Mouse (Mus musculus) layer of hippocampus, postnatal 10 days (tissue): ENCODE data around the gene Syt13. TPM values are rescaled to one million over a fixed set of nuclear protein-coding genes. Genes with fewer than 3 reads are reported as not detected.

Experiments
- DNase-seq, 2 experiments: peaks; one replicate each; pipeline ENCODE4 v3.0.0; 2021; ENCODE audit warnings: low spot score in 2 of 2
- total RNA-seq, 2 experiments: library from RNA; stranded (reverse); gene quantifications; 2 replicates each; pipeline ENCODE4 v1.2.3; 2021

Gene Syt13
- total RNA-seq, 2 experiments from 2014 or later: 88.5 to 89.7 TPM

DNA sequence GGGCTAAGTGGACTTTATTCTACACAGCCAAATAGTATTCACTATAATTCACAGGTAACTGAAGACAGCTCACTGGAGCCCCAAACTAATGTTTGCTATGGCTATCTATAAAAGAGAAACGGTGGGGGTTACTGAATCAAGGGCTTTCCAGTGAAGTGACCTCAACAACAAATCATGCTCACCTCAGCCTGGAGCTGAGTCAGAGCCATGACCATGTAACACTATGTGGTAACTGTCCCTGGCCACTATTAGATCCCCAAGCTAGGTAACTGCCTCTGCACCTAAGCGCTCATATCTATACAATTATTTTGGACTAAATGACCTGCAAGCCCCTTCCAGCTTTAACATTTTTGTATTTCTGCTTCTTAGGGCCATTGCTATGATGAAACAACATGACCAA, 42.0 kb downstream of the Syt13 start:
- DNase-seq: no peak

- DNase-seq: no peak
These were observed 43.7 kb downstream of the Syt13 start for GRCm38 (mm10) chr2:92958640-92959039.

DNA sequence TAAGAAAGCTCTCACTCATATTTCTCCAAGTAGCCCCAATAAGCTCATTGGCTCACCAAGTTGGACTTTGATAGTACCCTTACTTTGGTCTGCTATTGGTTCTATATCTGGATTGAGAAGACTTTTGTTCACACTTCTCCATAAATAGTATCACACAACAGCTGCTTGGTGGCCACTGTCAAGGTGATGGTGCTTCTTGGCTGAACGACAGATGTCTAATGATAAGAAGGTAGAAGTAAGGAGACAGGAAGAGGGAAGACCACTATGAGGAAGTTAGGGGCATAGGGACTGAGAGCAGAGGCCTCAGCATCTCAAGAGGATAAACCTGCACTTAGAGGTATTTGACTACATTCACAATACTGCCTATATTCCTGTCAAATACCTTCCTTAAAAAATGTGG, 49.4 kb downstream of the Syt13 start:
- DNase-seq: no peak

DNA sequence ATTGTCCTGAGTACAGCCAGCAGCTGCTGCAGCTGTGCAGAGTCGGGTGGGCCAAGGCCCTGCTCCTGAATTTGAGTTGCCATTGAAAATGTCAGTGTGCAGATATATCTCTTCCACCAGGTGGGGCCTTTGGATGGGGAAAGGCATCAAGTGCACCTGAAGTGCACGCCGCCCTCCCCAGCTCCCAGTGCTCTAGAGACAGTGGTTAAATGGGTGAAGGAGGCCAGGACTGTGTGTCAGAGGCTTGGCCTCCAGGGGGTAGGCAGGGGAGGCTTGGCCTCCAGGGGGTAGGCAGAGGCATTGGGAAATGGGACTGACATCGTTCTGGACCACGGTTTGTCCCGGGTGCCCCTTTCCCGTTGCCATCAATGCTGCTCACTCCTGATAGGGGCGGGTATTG, 51.4 kb downstream of the Syt13 start:
- DNase-seq: no peak

DNA sequence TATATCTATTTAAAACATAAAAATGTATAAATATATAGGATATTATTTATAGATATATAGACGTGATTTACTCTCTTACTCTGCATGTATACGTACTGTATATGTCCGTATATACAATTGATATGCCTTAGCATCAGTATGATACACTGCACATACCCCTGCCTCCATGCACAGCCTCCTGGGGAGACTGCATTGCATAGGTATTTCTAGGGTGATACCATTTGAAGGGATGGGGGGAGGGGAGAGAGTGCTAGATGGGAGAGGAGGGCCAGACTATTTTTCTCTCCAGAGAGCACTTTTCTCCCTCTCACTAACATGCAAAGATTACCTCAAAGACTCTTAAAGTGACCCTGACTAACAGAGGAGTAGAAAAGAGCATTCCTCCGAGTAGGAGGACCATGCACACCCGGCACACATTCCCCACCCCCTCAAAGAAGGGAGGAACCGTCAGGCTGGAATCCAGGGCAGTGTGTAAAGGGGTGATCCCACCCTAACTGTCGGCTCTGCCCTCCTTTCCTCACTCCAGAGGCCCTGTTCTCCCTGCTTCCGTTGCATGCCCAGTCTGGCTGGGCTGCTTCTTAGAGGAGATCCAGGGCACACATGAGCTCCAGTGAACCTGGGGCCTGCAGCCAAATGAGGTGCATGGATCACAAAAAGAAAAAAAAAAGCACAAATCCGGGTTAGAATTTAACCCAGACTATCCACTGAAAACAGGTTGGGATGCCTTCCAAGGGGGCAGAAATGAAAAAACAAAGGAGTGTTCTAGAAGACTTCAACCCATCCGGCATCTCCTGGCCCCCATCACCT, 52.3 kb downstream of the Syt13 start:
- DNase-seq: no peak

DNA sequence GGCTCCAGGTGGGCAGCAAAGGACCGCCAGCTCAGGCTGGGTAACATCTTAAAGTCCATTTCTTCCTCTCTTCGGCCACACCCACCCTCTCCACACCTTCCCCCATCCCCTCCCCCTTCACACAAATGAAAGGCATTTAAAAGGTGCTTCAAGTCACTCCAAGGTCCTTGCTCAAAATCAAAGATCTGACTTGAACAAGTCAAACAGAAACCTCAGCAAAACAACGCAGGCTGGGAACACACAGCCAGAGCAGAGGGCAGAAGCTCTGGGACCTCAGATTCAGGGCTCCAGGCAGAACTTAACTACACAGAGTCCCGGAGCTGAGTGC, 52.9 kb downstream of the Syt13 start:
- no peak for DNase-seq

- DNase-seq: no peak
These were observed 56.2 kb downstream of the Syt13 start for GRCm38 (mm10) chr2:92971069-92971468.

- DNase-seq: no peak
These were observed 56.6 kb downstream of the Syt13 start for GRCm38 (mm10) chr2:92971536-92971935.

DNA sequence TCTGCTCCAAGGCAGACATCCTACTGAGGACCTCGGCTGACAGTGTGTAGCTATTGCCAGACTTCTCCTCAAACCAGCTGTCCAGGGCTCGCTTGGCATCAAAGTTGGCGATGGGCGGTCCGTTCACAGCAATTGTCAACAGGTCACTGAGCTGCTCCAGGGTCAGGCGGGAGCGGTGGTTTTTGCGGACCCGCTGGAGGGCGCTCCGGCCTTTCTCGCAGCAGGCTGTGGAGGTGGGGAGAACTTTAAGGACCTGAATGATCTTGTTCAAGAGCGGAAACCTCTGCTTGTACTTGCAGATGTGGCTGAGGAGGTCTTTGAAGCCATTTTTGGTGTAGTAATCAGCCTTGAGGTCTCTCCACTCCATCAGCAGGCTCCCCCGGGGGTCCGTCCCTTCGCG, 57.2 kb downstream of the Syt13 start:
- DNase-seq: no peak

DNA sequence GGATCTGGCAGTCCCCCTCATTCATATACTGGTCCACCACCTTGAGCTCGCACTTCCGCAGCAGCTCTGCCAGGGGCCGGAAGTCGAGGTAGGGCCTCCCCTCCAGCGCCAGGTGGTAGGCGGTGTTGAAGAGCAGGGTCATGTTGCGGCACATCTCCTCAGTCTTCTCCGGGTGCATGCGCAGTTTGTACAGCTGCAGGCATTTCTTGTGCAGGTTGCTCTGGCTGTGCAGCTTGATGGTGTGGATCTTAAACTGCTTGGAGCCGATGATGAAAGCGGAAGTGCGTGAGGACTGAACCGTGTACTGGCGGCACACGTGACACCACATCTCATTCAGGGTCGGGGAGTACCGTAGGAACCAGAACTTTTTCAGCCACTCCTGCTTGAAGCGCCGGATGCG, 58.7 kb downstream of the Syt13 start:
- no peak for DNase-seq

- no peak for DNase-seq
These were observed 60.3 kb downstream of the Syt13 start for GRCm38 (mm10) chr2:92975031-92975790.

GRCm38 (mm10) chr2:92980165-92980564, 65.3 kb downstream of the Syt13 start:
- DNase-seq: no peak

GRCm38 (mm10) chr2:92982591-92983272, 67.8 kb downstream of the Syt13 start:
- no peak for DNase-seq

GRCm38 (mm10) chr2:92983273-92983620, 68.3 kb downstream of the Syt13 start:
- no peak for DNase-seq

DNA sequence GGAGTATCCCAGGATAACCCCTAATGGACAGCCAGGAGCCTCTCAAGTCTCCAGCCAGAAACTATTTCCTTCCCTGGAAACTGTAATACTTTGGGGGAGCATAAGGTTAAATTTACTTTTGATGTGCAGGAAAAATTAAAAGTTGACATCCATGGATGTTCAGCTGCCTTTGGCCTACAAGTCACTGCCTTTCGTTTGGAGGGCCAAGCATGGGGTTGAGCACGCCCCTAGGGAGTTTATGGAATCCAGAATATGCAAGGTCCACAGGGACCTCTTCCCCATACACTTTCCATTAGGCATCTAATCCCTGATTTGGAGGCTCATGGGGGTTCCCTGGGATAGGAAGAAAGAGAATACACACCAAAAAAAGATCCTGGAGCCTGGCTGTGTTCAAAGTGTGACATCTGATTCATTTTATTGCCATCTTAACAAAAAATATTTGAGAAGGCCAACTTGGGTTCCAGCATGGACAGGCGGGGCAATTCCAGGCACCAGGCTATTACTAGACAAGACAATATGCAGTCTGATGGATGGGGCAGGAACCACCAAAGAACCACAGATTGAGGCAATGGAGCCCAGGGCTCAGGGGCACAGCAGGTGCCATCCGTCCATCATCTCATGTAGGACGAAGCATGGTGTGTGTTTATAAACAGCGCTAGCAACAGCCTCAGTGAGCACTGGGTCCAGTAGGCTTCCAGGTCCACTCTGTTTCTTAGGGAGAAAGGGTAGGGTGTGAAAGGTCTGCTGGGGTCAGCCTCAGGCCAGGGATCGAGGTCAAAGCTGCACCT, 69.6 kb downstream of the Syt13 start:
- DNase-seq: no peak

GRCm38 (mm10) chr2:92985171-92985570, 70.3 kb downstream of the Syt13 start:
- no peak for DNase-seq

- DNase-seq: no peak
These were observed 70.7 kb downstream of the Syt13 start for GRCm38 (mm10) chr2:92985600-92985999.

DNA sequence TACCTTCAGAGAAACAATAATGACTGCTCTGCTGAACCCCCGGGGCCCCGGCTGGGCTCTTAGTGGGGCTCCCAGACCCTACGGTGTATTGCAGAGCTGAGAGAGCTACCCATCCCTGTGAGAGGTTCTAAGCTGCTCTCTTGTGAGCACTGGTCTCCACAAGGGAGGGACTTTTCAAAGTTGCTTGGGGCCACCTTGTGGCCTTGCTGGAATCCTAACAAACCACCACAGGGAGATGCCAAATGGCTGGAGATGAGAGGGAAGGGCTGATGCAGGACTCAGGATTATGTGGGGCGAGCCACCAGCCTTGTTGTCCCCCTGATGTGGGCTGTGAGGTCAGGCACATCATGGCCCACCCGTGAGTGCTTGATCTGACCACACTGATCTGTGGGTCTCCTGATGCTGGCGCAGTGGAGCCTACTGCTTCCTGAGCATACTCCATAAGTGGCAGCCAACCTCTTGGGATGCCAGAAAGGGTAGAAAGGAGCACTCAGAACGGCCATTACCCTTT, 72.3 kb downstream of the Syt13 start:
- no peak for DNase-seq

DNA sequence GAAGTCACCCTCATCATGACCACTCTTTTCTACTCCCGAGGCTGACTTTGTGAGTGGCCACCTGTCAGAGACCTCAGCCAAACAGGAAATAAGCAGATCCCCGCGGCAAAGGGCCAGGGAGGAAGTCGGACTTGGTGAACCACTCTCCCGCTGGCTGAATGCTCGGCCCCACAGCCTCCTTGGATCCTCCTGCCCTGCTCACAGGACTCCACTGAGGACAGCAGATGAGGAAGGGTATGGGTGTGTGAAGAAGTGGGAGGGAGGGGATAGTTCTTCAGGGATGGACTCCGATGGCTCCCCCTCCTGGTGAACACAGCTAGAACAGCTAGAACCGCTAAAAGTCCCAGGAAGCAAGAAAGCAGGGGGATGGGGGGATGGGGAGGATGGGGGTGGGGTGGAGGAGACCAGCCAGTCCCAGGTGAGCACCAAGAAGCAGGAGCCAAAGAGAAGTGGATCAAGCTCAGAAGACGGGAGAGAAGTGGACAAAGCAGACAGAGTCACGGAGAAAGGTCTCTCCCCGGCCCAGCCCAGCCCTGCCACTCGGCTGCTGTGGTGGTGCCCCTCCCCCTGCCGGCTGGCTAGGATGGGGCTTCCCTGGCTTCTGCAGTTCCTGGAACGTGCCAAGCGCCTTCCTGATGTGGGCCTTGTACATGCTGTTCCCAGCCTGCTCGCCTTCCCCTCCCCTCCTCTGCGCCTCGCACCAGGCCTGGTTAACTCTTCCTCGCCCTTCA, 73.2 kb downstream of the Syt13 start:
- peak; percentile 69 to 72 for DNase-seq

- DNase-seq: no peak
These were observed 74.7 kb downstream of the Syt13 start for GRCm38 (mm10) chr2:92989593-92989992.

GRCm38 (mm10) chr2:92991976-92992375, 77.1 kb downstream of the Syt13 start:
- no peak for DNase-seq
